Mouse (Mus musculus): ENCODE results near the gene Gsx1. TPM values are rescaled to one million over a fixed set of nuclear protein-coding genes. Genes with fewer than 3 reads are reported as not detected.

The Gsx1 gene
- polyA plus RNA-seq, 1 experiment: not detected

- Histone ChIP-seq H3K27me3 (ENCODE audit: control insufficient read depth, insufficient read depth, insufficient read length) (peaks cover 4% of the 10 kb centered on the region), H3K36me3 (ENCODE audit: control insufficient read depth, insufficient read depth) (no peaks in the 10 kb centered on the region), H3ac (ENCODE audit: control insufficient read depth, insufficient read length) (no peak overlapping the region), H3K4me2 (ENCODE audit: low read depth) (no peak overlapping the region), H3K79me2 (ENCODE audit: control insufficient read depth, insufficient read depth) (no peaks in the 10 kb centered on the region), H3K4me3 (no peak overlapping the region)
- TF ChIP-seq E2F4 (IDR thresholded peaks at IDR 0.05; ENCODE audit: insufficient read depth) (no peak), MYOG (IDR thresholded peaks at IDR 0.05; ENCODE audit: control insufficient read depth in 1 of 3, insufficient read depth in 1 of 3, insufficient read length in 2 of 3, low read depth in 2 of 3) (no peak), POLR2A (IDR thresholded peaks at IDR 0.05; ENCODE audit: insufficient read length, low read depth) (no peak), TCF12 (IDR thresholded peaks at IDR 0.05; ENCODE audit: insufficient read depth, poor library complexity, severe bottlenecking) (no peak), MYOD1 (IDR thresholded peaks at IDR 0.05; ENCODE audit: control insufficient read depth in 1 of 3, insufficient read length in 2 of 3, low read depth in 2 of 3) (no peak), USF1 (IDR thresholded peaks at IDR 0.05; ENCODE audit: low read depth) (no peak), CEBPB (IDR thresholded peaks at IDR 0.05; ENCODE audit: insufficient read depth, poor library complexity, severe bottlenecking) (no peak), POLR2AphosphoS2 (IDR thresholded peaks at IDR 0.05; ENCODE audit: insufficient read length, low read depth) (no peak), SRF (IDR thresholded peaks at IDR 0.05; ENCODE audit: control insufficient read depth, insufficient read length, low read depth) (no peak), TCF3 (IDR thresholded peaks at IDR 0.05; ENCODE audit: insufficient read length, low read depth) (no peak), MAX (IDR thresholded peaks at IDR 0.05; ENCODE audit: low read depth) (no peak), REST (IDR thresholded peaks at IDR 0.05; ENCODE audit: insufficient read depth, insufficient read length) (no peak)
Observed at GRCm38 (mm10) chr5:147235406-147236309, 47.2 kb downstream of the Gsx1 start.

Other genes starting within 250 kb of the Gsx1 start
- 49.9 TPM for gene Gtf3a, start 240.0 kb upstream of the Gsx1 start, polyA plus RNA-seq (2012; fragmentation: generic; extraction: Trizol)
- gene Mtif3, start 224.9 kb upstream of the Gsx1 start, polyA plus RNA-seq (2012; fragmentation: generic; extraction: Trizol): 23.7 TPM
- 2.2 TPM for gene Lnx2, start 112.1 kb upstream of the Gsx1 start, polyA plus RNA-seq (2012; fragmentation: generic; extraction: Trizol)
- 92.4 TPM for gene Polr1d, start 111.6 kb upstream of the Gsx1 start, polyA plus RNA-seq (2012; fragmentation: generic; extraction: Trizol)
- gene Pdx1, start 81.3 kb downstream of the Gsx1 start, polyA plus RNA-seq (2012; fragmentation: generic; extraction: Trizol): not detected
- not detected for gene Cdx2, start 118.6 kb downstream of the Gsx1 start, polyA plus RNA-seq (2012; fragmentation: generic; extraction: Trizol)
- gene Urad, start 133.7 kb downstream of the Gsx1 start, polyA plus RNA-seq (2012; fragmentation: generic; extraction: Trizol): not detected
- 0.01 TPM for gene Flt3, start 211.8 kb downstream of the Gsx1 start, polyA plus RNA-seq (2012; fragmentation: generic; extraction: Trizol)
- 10.9 TPM for gene Pan3, start 241.5 kb downstream of the Gsx1 start, polyA plus RNA-seq (2012; fragmentation: generic; extraction: Trizol)

All from myocyte (in vitro differentiated cells).